Mouse (Mus musculus) heart, adult 2 months (tissue): ENCODE results near the gene Mtch1.

Experiments used
- CTCF ChIP-seq: fragments of 200-600 bp; IDR thresholded peaks from 2 replicates; pipeline ENCODE4 v1.8.1; 2022; ENCODE audit warnings: antibody characterized with exemption, mild to moderate bottlenecking, moderate library complexity
- EP300 ChIP-seq: fragments of 200-500 bp; IDR thresholded peaks from 2 replicates; pipeline ENCODE4 v1.6.1; 2011; ENCODE audit warnings: low read depth, low read length, control low read depth; ENCODE audit not compliant: insufficient read depth
- POLR2A ChIP-seq: fragments of 200-500 bp; IDR thresholded peaks from 2 replicates; pipeline ENCODE4 v1.6.1; 2011; ENCODE audit warnings: mild to moderate bottlenecking, low read depth, low read length, control low read depth; ENCODE audit not compliant: insufficient read depth

DNA sequence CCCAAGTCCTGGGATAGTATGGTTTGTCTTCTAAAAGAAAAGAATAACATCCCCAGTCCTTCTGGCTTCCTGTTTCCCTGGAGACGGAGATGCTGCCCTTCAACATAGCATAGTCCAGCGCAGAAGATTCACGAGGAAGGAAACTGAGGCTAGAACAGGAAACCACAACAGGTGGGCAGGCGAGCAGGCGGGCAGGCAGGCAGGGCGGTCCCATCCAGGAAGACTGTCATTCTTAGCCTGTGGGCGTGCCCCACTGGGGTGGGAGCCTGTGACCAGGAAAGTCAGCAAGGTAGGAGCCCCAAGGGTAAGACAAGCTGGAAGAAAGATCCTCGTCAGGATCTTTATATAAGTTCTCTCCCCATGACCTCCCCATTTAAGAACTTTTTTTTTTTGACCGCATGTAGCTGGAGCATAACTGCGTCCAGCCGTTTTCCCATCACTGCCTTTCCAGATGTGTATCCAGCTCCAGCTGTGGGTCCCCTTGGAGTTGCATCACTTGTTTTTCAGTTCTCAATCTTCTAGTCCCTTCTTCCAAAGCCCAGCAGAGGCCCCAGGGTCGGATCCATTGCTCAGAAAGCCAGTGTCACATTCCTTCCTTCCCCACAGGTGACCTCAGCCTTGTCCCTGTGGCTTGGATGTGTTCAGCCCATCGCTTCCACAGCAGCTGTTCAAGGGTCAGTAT is 43.2 kb downstream of the Mtch1 start:
- TF ChIP-seq CTCF: no peak
- no peak for TF ChIP-seq POLR2A
- TF ChIP-seq EP300: no peak
